Mouse (Mus musculus) limb, embryonic 15.5 days (tissue): ENCODE measurements around the gene Gm42417. TPM values are rescaled to one million over a fixed set of nuclear protein-coding genes. Genes with fewer than 3 reads are reported as not detected.
A peak's percentile ranks its signal among the peaks of the same experiment; 100 is the strongest.

ENCODE experiments used
- ATAC-seq: fragments of 200-750 bp; cut with Nextera tagmentation; 2 replicates; pipeline ENCODE4 v1.8.0; 2017; ENCODE audit warnings: low read depth, moderate TSS enrichment; ENCODE audit not compliant: insufficient number of reproducible peaks, low FRiP score, low TSS enrichment
- H3K27ac ChIP-seq: fragments of 300-500 bp; sonication (generic); 2 replicates; pipeline ENCODE4 v1.5.1; 2015; ENCODE audit warnings: moderate library complexity, mild to moderate bottlenecking, inconsistent platforms
- H3K27me3 ChIP-seq: fragments of 300-500 bp; sonication (generic); 2 replicates; pipeline ENCODE4 v1.6.1; 2015; ENCODE audit warnings: inconsistent platforms
- H3K36me3 ChIP-seq: fragments of 300-500 bp; sonication (generic); 2 replicates; pipeline ENCODE4 v1.6.1; 2015; ENCODE audit warnings: inconsistent platforms
- H3K4me1 ChIP-seq: fragments of 300-500 bp; sonication (generic); 2 replicates; pipeline ENCODE4 v1.6.1; 2015; ENCODE audit warnings: inconsistent platforms
- H3K4me2 ChIP-seq: fragments of 300-500 bp; sonication (generic); 2 replicates; pipeline ENCODE4 v1.6.1; 2015; ENCODE audit warnings: mild to moderate bottlenecking, inconsistent platforms
- H3K4me3 ChIP-seq: fragments of 300-500 bp; sonication (generic); 2 replicates; pipeline ENCODE4 v1.5.1; 2015; ENCODE audit warnings: mild to moderate bottlenecking, inconsistent platforms
- H3K9ac ChIP-seq: fragments of 300-500 bp; sonication (generic); 2 replicates; pipeline ENCODE4 v1.6.1; 2015; ENCODE audit warnings: inconsistent platforms
- H3K9me3 ChIP-seq: fragments of 300-500 bp; sonication (generic); 2 replicates; pipeline ENCODE4 v1.6.1; 2016; ENCODE audit warnings: inconsistent platforms
- WGBS: fragments of 180-500 bp; shearing (Covaris S2); methylation state at CpG from one replicate; pipeline ENCODE4 v1.1.7; 2015; 5-methylcytosine and 5-hydroxymethylcytosine counted together
- polyA plus RNA-seq: library from polyadenylated mRNA; unstranded; fragments of >200 nt; fragmentation: Nextera tagmentation; extraction: Ambion mirVana; gene quantifications from 2 replicates; pipeline ENCODE4 v1.2.1, GENCODE M21; 2015

The Gm42417 gene
- polyA plus RNA-seq, 1 experiment from 2014 or later: 0.31 TPM

DNA sequence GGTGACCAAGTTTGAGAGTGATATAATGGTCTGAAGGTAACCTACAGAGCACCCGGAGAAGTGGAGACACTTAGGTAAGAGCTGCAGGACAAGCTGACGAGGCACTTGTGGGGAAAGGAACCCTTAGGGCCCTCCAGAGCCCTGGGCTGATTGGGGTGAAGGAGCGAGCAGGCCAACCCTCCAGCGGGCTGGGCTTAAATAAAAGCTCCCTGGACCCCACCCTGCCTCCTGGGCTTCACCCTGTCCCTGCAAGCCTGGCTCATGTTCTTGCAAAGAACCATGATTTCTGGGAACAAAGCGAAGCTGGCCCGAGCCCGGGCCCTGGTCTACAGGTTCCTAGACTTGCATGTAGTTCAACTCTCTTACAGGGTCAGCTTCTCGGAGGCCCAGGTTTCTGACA, 34.3 kb upstream of the Gm42417 start:
- Histone ChIP-seq H3K27ac (peak overlapping the region; percentile 39), H3K36me3 (no peaks in the 10 kb centered on the region), H3K4me3 (no peak overlapping the region), H3K4me2 (no peak overlapping the region), H3K27me3 (no peaks in the 10 kb centered on the region), H3K4me1 (peaks cover 60% of the 10 kb centered on the region), H3K9ac (no peak overlapping the region), H3K9me3 (no peaks in the 10 kb centered on the region)
- ATAC-seq: no peak
- 68% methylated on average over 8 of the region's 8 CpGs for WGBS

DNA sequence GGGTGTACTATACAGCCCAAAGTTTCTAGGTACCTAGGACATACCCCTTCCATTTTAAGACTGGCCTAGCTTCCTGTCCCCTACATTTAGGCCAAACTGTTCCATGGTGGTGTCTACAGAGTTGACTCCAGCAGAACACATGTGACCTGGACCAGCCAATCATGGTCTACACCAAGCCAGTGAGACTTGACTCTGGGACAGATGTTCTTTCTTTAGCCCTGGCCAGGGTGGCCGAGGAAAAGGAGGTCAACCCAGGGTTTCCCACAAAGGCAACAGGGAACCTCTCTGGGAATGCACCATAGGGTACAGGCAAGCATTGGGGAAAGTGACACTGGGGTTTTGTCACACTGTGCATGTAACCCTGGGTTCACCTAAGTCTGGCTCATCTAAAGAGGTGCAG, 33.5 kb upstream of the Gm42417 start:
- no peak for ATAC-seq
- H3K4me2 ChIP-seq: no peak overlapping the region
- H3K27ac ChIP-seq: no peak overlapping the region
- H3K4me3 ChIP-seq: no peak overlapping the region
- H3K9ac ChIP-seq: no peak overlapping the region
- no peaks in the 10 kb centered on the region for H3K27me3 ChIP-seq
- 57% methylated on average over 1 of the region's 1 CpGs for WGBS
- no peaks in the 10 kb centered on the region for H3K9me3 ChIP-seq
- H3K4me1 ChIP-seq: peaks cover 68% of the 10 kb centered on the region
- H3K36me3 ChIP-seq: no peaks in the 10 kb centered on the region

GRCm38 (mm10) chr1:36572140-36572700, 33.0 kb upstream of the Gm42417 start:
- no peak for ATAC-seq
- peaks cover 65% of the 10 kb centered on the region for H3K4me1 ChIP-seq
- no peak overlapping the region for H3K27ac ChIP-seq
- H3K4me3 ChIP-seq: no peak overlapping the region
- H3K36me3 ChIP-seq: no peaks in the 10 kb centered on the region
- WGBS: 63% methylated on average over 2 of the region's 2 CpGs
- H3K4me2 ChIP-seq: no peak overlapping the region
- no peak overlapping the region for H3K9ac ChIP-seq
- H3K27me3 ChIP-seq: no peaks in the 10 kb centered on the region
- no peaks in the 10 kb centered on the region for H3K9me3 ChIP-seq

GRCm38 (mm10) chr1:36571627-36572026, 32.4 kb upstream of the Gm42417 start:
- no peaks in the 10 kb centered on the region for H3K36me3 ChIP-seq
- peaks cover 61% of the 10 kb centered on the region for H3K4me1 ChIP-seq
- H3K4me2 ChIP-seq: no peak overlapping the region
- no peak overlapping the region for H3K9ac ChIP-seq
- no peaks in the 10 kb centered on the region for H3K27me3 ChIP-seq
- no peak overlapping the region for H3K4me3 ChIP-seq
- WGBS: 47% methylated on average over 6 of the region's 6 CpGs
- H3K27ac ChIP-seq: no peak overlapping the region
- H3K9me3 ChIP-seq: no peaks in the 10 kb centered on the region
- ATAC-seq: no peak

DNA sequence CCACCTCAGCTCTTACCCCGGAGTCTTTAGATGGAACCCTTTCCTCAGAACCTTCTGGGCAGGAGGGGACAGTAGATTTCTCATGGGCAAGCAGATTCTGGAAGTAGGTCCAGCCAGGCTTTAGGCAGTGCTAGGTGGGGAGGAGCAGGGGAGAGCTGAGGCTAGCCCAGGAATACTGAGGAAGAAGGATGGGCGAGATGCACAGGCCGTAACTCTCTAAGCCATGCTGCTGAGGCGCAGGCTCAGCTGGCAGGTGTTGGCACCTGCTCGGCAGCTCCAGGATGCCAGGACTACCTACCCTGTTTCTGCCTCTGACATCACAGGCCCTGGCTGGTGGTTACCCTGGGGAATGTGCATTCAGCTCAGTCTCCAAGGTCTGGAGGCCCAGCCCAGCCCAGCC, 31.1 kb upstream of the Gm42417 start:
- no peaks in the 10 kb centered on the region for H3K9me3 ChIP-seq
- no peak for ATAC-seq
- H3K4me3 ChIP-seq: no peak overlapping the region
- H3K9ac ChIP-seq: no peak overlapping the region
- 82% methylated on average over 5 of the region's 5 CpGs for WGBS
- no peak overlapping the region for H3K4me2 ChIP-seq
- H3K36me3 ChIP-seq: no peaks in the 10 kb centered on the region
- peaks cover 60% of the 10 kb centered on the region for H3K4me1 ChIP-seq
- H3K27me3 ChIP-seq: no peaks in the 10 kb centered on the region
- no peak overlapping the region for H3K27ac ChIP-seq

GRCm38 (mm10) chr1:36569694-36570276, 30.6 kb upstream of the Gm42417 start:
- peaks cover 57% of the 10 kb centered on the region for H3K4me1 ChIP-seq

GRCm38 (mm10) chr1:36568776-36569175, 29.5 kb upstream of the Gm42417 start:
- H3K27ac ChIP-seq: no peak overlapping the region
- H3K4me1 ChIP-seq: peaks cover 51% of the 10 kb centered on the region
- H3K36me3 ChIP-seq: no peaks in the 10 kb centered on the region
- H3K4me3 ChIP-seq: no peak overlapping the region
- H3K9me3 ChIP-seq: no peaks in the 10 kb centered on the region
- H3K27me3 ChIP-seq: no peaks in the 10 kb centered on the region
- no peak overlapping the region for H3K9ac ChIP-seq
- no peak overlapping the region for H3K4me2 ChIP-seq
- WGBS: 62% methylated on average over 4 of the region's 4 CpGs
- ATAC-seq: no peak

More at GRCm38 (mm10) chr1:36569694-36570276, 30.6 kb upstream of the Gm42417 start:
- H3K9me3 ChIP-seq: no peaks in the 10 kb centered on the region
- no peak overlapping the region for H3K4me2 ChIP-seq
- no peak overlapping the region; the same call in 1 of the 2 replicates for H3K27ac ChIP-seq
- WGBS: 48% methylated on average over 7 of the region's 7 CpGs
- no peaks in the 10 kb centered on the region for H3K27me3 ChIP-seq
- no peaks in the 10 kb centered on the region for H3K36me3 ChIP-seq
- ATAC-seq: no peak
- H3K9ac ChIP-seq: no peak overlapping the region
- H3K4me3 ChIP-seq: no peak overlapping the region

DNA sequence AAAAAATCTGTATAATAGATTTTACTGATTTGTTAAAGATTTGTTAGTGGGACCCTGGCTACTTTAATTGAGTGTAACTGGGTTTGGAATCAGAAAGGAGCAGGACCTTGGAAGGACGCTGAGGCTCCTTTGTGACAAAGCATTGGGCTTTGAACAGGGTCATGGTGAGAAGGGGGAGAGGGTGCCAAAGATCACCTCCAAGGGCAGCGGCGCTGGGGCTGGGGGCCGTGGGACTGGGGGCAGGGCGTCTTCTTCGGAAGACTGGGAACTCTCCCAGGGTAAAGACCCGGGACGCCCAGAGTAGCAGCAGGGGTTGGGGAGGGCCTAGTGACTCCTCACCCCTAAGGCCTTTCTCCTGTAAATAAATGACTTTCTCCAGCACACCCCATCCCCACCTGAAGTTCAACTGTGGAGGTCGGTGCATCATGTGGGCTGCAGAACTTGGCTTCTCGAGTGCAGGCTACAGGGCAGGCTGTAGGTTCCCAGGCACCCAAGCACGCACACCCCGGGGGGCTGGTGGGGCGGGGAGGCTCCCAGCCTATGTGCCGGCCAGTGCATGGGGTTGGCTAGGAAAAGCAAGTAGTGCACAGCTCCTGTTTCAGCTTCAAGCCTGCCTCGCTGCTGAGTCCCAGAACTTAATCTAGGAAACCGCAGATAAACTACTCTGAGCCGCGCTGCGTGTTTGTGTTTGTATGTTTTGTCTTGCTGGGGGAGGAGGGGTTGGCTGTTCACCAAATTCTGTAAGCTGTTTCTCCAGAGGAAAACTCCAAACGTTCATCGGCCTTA, 28.8 kb upstream of the Gm42417 start:
- Histone ChIP-seq H3K27me3 (no peaks in the 10 kb centered on the region), H3K27ac (no peak overlapping the region), H3K4me2 (no peak overlapping the region), H3K4me3 (no peak overlapping the region), H3K36me3 (no peaks in the 10 kb centered on the region), H3K4me1 (peaks cover 49% of the 10 kb centered on the region), H3K9me3 (no peaks in the 10 kb centered on the region), H3K9ac (no peak overlapping the region)
- 50% methylated on average over 21 of the region's 21 CpGs for WGBS
- no peak for ATAC-seq

GRCm38 (mm10) chr1:36566425-36566824, 27.2 kb upstream of the Gm42417 start:
- Histone ChIP-seq H3K4me3 (no peak overlapping the region), H3K9ac (no peak overlapping the region), H3K4me2 (no peak overlapping the region), H3K27ac (no peak overlapping the region), H3K27me3 (no peaks in the 10 kb centered on the region), H3K36me3 (no peaks in the 10 kb centered on the region), H3K9me3 (no peaks in the 10 kb centered on the region), H3K4me1 (peaks cover 47% of the 10 kb centered on the region)
- ATAC-seq: no peak
- WGBS: 10% methylated on average over 2 of the region's 2 CpGs

- ATAC-seq: no peak
- no peak overlapping the region for H3K27ac ChIP-seq
- peaks cover 45% of the 10 kb centered on the region for H3K4me1 ChIP-seq
Observed at GRCm38 (mm10) chr1:36564101-36564500, 24.9 kb upstream of the Gm42417 start.

DNA sequence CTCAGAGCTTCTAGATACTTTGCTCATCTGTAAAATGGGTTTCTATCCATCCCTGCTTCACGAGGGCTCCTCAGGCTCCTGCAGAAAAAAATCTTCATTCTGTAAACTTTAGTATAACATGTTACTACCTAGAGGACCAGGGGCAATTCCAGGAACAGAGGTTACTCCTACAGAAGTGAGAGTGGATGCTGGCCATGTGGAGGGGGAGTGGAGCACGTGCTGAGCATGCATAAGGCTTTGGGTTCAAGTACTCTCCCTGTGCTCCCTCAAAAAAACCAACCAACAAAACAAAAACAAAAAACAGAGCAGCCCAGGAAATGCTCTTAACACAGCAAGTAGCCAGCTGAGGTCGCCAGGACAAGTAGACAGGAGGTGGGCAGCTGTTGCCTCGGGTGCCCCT, 24.4 kb upstream of the Gm42417 start:
- Histone ChIP-seq H3K4me1 (peaks cover 46% of the 10 kb centered on the region), H3K4me3 (no peak overlapping the region), H3K4me2 (no peak overlapping the region), H3K27ac (no peak overlapping the region), H3K9ac (no peak overlapping the region), H3K36me3 (no peaks in the 10 kb centered on the region), H3K9me3 (no peaks in the 10 kb centered on the region), H3K27me3 (no peaks in the 10 kb centered on the region)
- WGBS: 58% methylated on average over 4 of the region's 4 CpGs
- no peak for ATAC-seq

More at GRCm38 (mm10) chr1:36564101-36564500, 24.9 kb upstream of the Gm42417 start:
- H3K9me3 ChIP-seq: no peaks in the 10 kb centered on the region
- H3K36me3 ChIP-seq: no peaks in the 10 kb centered on the region
- WGBS: 68% methylated on average over 6 of the region's 6 CpGs
- no peak overlapping the region for H3K4me2 ChIP-seq
- H3K9ac ChIP-seq: no peak overlapping the region
- no peaks in the 10 kb centered on the region for H3K27me3 ChIP-seq
- H3K4me3 ChIP-seq: no peak overlapping the region

DNA sequence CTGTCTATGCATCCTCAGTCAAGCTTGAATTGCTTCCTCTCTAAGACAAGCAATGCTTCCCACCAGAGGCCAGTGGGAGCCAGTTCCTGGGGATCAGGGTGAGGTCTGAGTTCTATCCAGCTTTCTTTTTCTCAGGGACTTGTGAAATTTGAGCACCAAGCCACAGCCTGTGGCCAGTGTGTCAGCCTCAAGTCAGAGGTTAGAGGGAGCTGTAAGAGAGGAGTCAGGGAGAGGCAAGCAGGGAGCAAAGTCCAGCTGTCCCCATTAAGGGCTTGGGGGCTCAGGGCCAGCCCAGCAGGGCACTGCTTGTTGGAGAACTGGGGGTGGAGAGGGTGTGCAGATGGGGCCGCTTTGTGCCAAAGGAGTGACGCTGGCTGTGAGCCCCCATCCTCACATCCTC, 24.0 kb upstream of the Gm42417 start:
- Histone ChIP-seq H3K9me3 (no peaks in the 10 kb centered on the region), H3K27me3 (no peaks in the 10 kb centered on the region), H3K4me3 (no peak overlapping the region), H3K4me2 (no peak overlapping the region), H3K4me1 (peaks cover 45% of the 10 kb centered on the region), H3K27ac (no peak overlapping the region), H3K36me3 (no peaks in the 10 kb centered on the region), H3K9ac (no peak overlapping the region)
- no peak for ATAC-seq
- 71% methylated on average over 2 of the region's 2 CpGs for WGBS
